ENCODE assay signal across 7 mouse cellular contexts in genomic region chr7:45395578-45396336, GRCm38 (mm10). TPM values are rescaled to one million over a fixed set of nuclear protein-coding genes. Genes with fewer than 3 reads are reported as not detected.
DNase-seq lines count a peak whose midpoint lies in the region; ATAC-seq lines count a peak whose summit lies in the region.

Gene Snrnp70 (minus strand): TSS chr7:45395742.

- peak within 1 kb of the TSS; percentile 81 for H3K4me3 ChIP-seq in intestine, embryonic 16.5 days (ENCODE audit: low read length)
- peak within 1 kb of the TSS; percentile 85 for H3K4me3 ChIP-seq in midbrain, embryonic 11.5 days (ENCODE audit: low read depth, low read length)

- peak; percentile 100 for DNase-seq in adrenal gland, adult 8-10 months
- DNase-seq in embryo, embryonic 9.5 days (ENCODE audit: extremely low spot score), result peak; percentile 100
- DNase-seq in gastrocnemius, postnatal 4 days (ENCODE audit: low spot score in 2 of 2), result peak; percentile 100
- DNase-seq in left cerebral cortex, postnatal 36 days (ENCODE audit: low spot score in 2 of 2), result peak; percentile 100
- DNase-seq in midbrain, embryonic 11.5 days (ENCODE audit: low spot score, missing footprints), result peak; percentile 100
- peak; percentile 100 for DNase-seq in skeletal muscle tissue, adult 2 months (ENCODE audit: low read depth, low spot score)

- H3K27me3 ChIP-seq in intestine, embryonic 16.5 days (replicated peaks; ENCODE audit: control insufficient read depth, insufficient read depth, low read length), result no peaks in the 10 kb centered on the region
- no peaks in the 10 kb centered on the region for H3K27me3 ChIP-seq in midbrain, embryonic 11.5 days (ENCODE audit: control insufficient read depth, insufficient read depth, low read length)

- under 1% methylated on average over 60 of the region's 60 CpGs for WGBS in intestine, embryonic 16.5 days
- 2% methylated on average over 60 of the region's 60 CpGs for WGBS in midbrain, embryonic 11.5 days

- peak within 1 kb of the TSS; percentile 69 for H3K4me2 ChIP-seq in intestine, embryonic 16.5 days (ENCODE audit: low read depth, low read length)
- H3K4me2 ChIP-seq in midbrain, embryonic 11.5 days, result peak within 1 kb of the TSS; percentile 88

- H3K9me3 ChIP-seq in intestine, embryonic 16.5 days (ENCODE audit: control insufficient read depth, low read length), result no peaks in the 10 kb centered on the region
- H3K9me3 ChIP-seq in midbrain, embryonic 11.5 days (ENCODE audit: control insufficient read depth, low read length), result no peaks in the 10 kb centered on the region

- H3K36me3 ChIP-seq in intestine, embryonic 16.5 days (ENCODE audit: control insufficient read depth, insufficient read depth, low read length), result no peaks in the 10 kb centered on the region; the same call in 1 of the 2 replicates
- peaks cover 2% of the 10 kb centered on the region; the same call in 1 of the 2 replicates for H3K36me3 ChIP-seq in midbrain, embryonic 11.5 days (ENCODE audit: control insufficient read depth, insufficient read depth, low read length)

- peak within 1 kb of the TSS; percentile 96 for H3K27ac ChIP-seq in intestine, embryonic 16.5 days (ENCODE audit: low read length)
- H3K27ac ChIP-seq in midbrain, embryonic 11.5 days (ENCODE audit: low read depth, low read length), result peak within 1 kb of the TSS; percentile 98

- peak within 1 kb of the TSS; percentile 91 for H3K9ac ChIP-seq in intestine, embryonic 16.5 days (ENCODE audit: low read depth, low read length)
- peak within 1 kb of the TSS; percentile 94 for H3K9ac ChIP-seq in midbrain, embryonic 11.5 days (ENCODE audit: low read length)

- peak; percentile 97 for ATAC-seq in intestine, embryonic 16.5 days
- peak; percentile 97 for ATAC-seq in midbrain, embryonic 11.5 days (ENCODE audit: low FRiP score)

- H3K4me1 ChIP-seq in intestine, embryonic 16.5 days (ENCODE audit: control insufficient read depth, insufficient read depth, low read length), result peaks cover 15% of the 10 kb centered on the region
- H3K4me1 ChIP-seq in midbrain, embryonic 11.5 days (ENCODE audit: control insufficient read depth, insufficient read depth, low read length), result peaks cover 14% of the 10 kb centered on the region

- intact Hi-C loops in left cerebral cortex, postnatal 36 days (cut with DNase I), result loop anchor here (10.0 kb wide), 1 partner anchor 91 kb away; no protein-coding TSS in a partner anchor

RNA-seq across cellular contexts. Expression of gene Snrnp70, which starts in this region (rescaled TPM):
- total RNA-seq in adrenal gland, adult 8-10 months (2022), result 100 to 1,000 TPM; 232 to 563 (median 376) TPM
- total RNA-seq in gastrocnemius, postnatal 4 days (2021), result 100 to 1,000 TPM; 215 to 251 TPM
- polyA plus RNA-seq in intestine, embryonic 16.5 days (2015; fragmentation: Nextera tagmentation; extraction: Ambion mirVana), result 139 and 150 TPM in 2 replicates
- total RNA-seq in left cerebral cortex, postnatal 36 days (2021), result 100 to 1,000 TPM; 273 to 486 TPM
- polyA plus RNA-seq in midbrain, embryonic 11.5 days (2014; fragmentation: Nextera tagmentation; extraction: Ambion mirVana), result 62.0 and 70.9 TPM in 2 replicates

Comparison
In these comparisons a context has a peak if more than half of its experiments do, and no peak if none do; other contexts are left out.
1. Peak in every context shown above with its lines: DNase-seq, ATAC-seq, H3K4me3 ChIP-seq and H3K27ac ChIP-seq.